Mouse (Mus musculus): Measurements from ENCODE around the gene Srgap1.

The Srgap1 gene

DNA sequence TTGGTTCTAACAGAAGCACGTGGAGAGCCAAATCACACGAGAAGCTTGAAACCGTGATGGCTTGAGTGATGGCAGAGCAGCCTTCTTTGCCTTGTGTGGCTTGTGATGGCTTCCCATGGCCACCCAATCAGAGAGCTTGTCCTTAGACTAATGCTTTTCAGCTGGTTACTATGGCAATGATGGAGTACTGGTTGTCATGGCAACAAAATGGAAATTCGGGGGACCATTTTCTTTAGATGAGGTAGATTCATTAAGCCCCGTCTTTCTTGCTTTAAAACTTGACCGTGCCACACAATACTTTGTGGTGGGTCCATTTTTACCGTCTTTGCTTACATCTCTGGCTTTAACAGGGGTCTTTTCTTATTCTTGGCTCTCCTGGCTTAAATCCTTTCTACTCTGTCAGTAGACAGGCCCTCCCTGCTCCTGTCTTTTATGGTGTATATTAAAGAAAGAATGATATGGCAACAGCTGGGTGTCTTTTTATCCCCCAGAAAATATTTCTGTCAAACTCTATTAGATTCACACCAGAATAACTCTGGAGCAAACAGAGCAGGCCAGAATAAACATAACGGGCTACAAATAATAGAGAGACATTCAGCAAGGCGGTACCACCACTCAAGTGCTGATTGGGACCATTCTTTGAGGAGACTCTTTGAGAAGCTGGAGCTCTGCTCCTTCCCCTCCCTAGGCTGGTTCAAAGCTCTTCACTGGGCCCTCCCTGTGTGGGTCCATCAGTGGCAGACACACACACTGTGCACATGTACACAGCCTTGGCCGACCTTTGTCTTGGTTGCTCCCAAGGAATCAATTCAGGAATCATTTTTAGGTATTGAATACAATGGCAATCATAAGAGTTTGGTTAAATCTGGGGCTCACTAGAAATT lies 281.7 kb downstream of the Srgap1 start:
- DNase-seq (ENCODE audit: low read depth, low spot score) = no peak

DNA sequence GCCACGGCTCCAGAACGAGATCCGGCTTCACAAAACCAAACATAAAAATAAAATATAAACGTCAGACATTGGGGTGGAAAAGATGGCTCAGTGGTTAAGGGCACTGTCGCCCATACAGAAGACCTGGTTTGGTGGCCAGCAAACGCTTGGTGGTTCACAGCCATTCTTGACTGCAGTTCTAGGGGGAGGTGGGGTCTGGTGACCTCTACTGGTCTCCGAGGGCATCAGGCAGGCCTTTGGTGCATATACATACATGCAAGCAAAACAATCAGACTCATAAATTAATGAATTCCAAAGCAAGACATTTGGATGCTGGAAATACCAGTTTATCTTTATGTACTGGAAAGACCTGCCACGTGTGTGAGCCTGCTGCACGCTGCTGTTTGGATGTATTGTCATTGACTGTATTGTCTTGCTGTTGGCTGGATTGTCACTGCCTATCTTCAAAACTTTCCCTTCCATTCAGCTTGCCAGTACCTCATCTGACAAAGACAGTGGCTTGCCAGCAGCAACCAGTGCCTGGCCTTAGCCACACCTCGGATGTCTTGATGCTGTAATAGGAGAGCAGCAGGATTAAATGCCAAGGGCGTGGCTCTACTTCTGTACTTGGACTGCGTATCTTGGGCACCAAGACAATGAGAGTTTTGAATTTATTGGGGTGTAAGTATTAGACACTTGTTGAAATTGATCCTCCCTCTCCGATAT lies 282.5 kb downstream of the Srgap1 start:
- DNase-seq (ENCODE audit: low read depth, low spot score) = no peak

GRCm38 (mm10) chr10:121763191-121763590 lies 283.9 kb downstream of the Srgap1 start:
- no peak for DNase-seq (ENCODE audit: low read depth, low spot score)

GRCm38 (mm10) chr10:121762141-121762540 lies 285.0 kb downstream of the Srgap1 start:
- no peak for DNase-seq (ENCODE audit: low read depth, low spot score)

GRCm38 (mm10) chr10:121759095-121759494 lies 288.0 kb downstream of the Srgap1 start:
- no peak for DNase-seq (ENCODE audit: low read depth, low spot score)

DNA sequence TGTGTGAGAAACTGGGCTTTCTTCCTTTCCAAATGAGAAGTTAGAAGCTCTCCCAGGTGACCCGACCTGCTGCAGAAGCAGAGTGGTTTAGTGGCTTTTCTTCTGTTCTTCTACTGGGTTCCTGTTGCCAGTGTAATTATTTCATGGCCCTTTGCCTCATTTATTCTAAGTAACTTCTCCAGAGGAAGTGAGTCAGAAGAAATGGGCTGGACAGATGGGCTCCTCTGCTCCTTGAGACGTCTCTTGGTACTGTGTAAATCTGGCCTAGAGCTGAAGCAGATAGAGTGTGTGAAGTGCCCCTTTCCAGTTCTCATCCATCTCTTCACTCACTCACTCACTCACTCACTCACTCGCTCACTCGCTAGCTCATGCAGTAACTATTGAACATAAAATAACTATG lies 290.4 kb downstream of the Srgap1 start:
- DNase-seq (ENCODE audit: low read depth, low spot score) = no peak

DNA sequence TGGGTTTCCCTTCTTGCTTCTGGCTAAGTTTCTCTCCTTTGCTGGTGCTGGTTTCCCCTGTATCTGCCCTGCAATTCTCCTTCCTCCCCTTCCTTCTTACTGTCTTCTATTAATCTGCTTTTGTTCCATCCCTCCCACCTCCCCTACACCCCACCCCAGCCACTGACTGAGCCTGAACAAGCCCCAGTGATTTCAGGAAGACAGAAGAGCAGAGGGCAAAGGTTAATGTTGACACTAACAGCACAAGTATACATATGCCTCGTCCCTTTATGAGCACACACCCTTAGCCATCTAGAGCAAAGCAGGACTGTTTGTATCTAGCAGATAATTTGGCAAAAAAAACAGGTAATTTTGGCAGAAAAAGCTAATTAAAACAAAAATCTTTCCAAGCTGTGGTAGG lies 291.3 kb downstream of the Srgap1 start:
- DNase-seq (ENCODE audit: low read depth, low spot score) = no peak

DNA sequence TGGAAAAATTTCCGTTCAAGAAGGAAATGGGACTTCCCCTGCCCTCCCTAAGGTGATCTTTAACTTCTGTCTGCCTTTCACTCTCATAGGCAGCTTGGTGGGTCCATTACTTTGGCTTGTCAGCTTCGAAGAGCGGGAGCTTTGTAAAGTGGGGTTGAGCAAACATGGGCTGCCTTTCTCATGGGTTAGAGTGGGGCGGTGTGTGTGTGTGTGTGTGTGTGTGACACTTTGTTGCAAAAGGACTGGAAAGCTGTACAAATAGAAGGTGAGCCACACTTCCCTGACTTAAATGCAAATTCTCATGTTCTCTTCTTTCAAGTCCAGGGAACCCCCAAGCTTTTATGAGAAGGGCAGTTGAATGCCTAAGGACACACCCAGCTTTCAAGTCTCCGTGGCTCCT lies 292.9 kb downstream of the Srgap1 start:
- DNase-seq (ENCODE audit: low read depth, low spot score) = no peak

GRCm38 (mm10) chr10:121750175-121750574 lies 296.9 kb downstream of the Srgap1 start:
- peak; percentile 48 for DNase-seq (ENCODE audit: low read depth, low spot score)

- DNase-seq (ENCODE audit: low read depth, low spot score) = no peak
Measured at GRCm38 (mm10) chr10:121742336-121742735, 304.8 kb downstream of the Srgap1 start.

DNA sequence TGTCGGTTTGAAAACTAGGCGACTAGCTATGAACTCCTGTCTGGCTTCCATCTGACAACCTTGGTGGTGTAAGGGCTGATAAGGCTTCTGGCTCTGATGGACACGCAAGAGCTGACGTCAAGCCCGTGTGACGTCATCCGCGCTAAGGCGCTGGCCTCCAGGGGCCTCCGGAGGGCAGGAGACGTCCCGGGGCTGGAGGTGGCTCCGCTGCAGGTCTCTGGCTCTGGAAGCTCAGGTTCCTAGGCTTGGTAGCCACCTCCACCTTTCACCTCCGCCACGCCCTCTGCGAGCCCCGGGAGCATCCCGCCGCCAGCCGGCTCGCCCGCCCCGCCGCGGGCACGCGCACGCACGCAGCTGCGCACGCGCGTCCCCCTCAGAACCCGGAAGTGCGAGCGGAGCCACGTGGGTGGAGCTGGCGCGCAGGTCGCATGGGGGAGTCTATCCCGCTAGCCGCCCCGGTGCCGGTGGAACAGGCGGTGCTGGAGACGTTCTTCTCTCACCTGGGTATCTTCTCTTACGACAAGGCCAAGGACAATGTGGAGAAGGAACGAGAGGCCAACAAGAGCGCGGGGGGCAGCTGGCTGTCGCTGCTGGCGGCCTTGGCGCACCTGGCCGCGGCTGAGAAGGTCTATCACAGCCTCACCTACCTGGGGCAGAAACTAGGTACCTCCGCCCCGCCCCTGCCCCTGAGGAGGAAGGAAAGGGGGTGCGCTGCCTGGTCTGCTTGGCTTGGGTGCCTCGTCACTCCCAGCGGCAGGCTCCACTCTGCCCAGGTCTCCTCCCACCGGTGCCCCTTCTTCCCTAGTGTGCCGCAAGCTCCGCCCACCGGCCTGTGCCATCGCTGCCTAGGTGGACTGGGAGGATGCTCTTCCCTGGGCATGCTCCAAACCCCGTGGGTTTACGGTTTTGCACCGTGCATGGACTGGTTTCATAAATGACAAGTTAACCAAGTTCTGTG lies 307.3 kb downstream of the Srgap1 start, which contains the start of gene BC048403:
Gene BC048403 (plus strand): TSS at position 390 of the 958 bp plus-strand sequence.
- peak; percentile 70 for DNase-seq (ENCODE audit: low read depth, low spot score)

GRCm38 (mm10) chr10:121737256-121737655 lies 309.9 kb downstream of the Srgap1 start:
- DNase-seq (ENCODE audit: low read depth, low spot score) = no peak

- DNase-seq (ENCODE audit: low read depth, low spot score) = no peak
Measured at GRCm38 (mm10) chr10:121732542-121732941, 314.6 kb downstream of the Srgap1 start.

DNA sequence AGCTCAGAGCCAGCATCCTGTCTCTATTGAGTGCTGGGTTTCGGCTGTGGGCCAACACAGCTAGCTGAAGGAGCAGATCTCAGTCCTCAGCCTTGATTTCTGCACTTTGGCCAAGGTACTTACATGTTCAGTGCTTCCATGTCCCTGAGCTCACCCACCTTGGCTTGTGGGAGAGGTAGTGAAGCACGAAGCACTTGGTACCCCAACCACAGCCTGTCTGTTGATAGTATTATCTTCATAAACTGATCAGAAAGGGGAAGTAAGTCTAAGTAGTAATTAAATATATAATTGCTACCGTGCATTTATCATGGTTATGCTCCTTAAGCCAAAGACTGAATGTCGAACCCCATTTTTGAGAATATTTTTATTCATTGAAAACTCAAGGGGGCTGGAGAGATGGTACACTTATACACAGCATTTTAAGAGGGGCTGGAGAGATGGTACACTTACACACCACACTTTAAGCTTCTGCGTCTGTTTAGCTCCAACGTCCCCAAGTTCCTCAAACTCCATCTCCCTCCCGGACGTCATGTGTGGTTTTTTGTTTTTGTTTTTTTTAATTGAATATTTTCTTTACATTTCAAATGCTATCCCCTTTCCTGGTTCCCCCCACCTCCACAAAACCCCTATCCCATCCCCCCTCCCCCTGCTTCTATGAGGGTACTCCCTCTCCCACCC lies 315.9 kb downstream of the Srgap1 start:
- DNase-seq (ENCODE audit: low read depth, low spot score) = no peak

Data from WW6 (cell line).